Mouse (Mus musculus) common myeloid progenitor, adult 5-6 weeks (primary cell): ENCODE measurements around the gene Ep300. TPM values are rescaled to one million over a fixed set of nuclear protein-coding genes. Genes with fewer than 3 reads are reported as not detected.
"Not testable (repeated sequence)": the region's sequence is repeated elsewhere in the genome, so short reads cannot be mapped to it uniquely, and the experiment has no call there.

Source experiments
- ATAC-seq: replicated peaks from 2 replicates; pipeline ENCODE4 v1.8.0; 2016; ENCODE audit warnings: low read depth, mild to moderate bottlenecking, moderate TSS enrichment, inconsistent platforms; ENCODE audit not compliant: poor library complexity, severe bottlenecking
- total RNA-seq: library from RNA; stranded (forward); fragments of 200-1000, 187-1606 nt; gene quantifications from 2 replicates; pipeline ENCODE4 v1.2.3, GENCODE M21; 2017

The Ep300 gene
- total RNA-seq, 1 experiment from 2014 or later, result 45.9 TPM

- ATAC-seq, result peak; percentile 20; the same call in 1 of the 2 replicates
Observed at GRCm38 (mm10) chr15:81698532-81698931, 113.4 kb downstream of the Ep300 start.

GRCm38 (mm10) chr15:81700161-81700560 is 115.0 kb downstream of the Ep300 start:
- no peak for ATAC-seq

GRCm38 (mm10) chr15:81700601-81701000 is 115.5 kb downstream of the Ep300 start:
- no peak for ATAC-seq

GRCm38 (mm10) chr15:81701350-81701749 is 116.2 kb downstream of the Ep300 start:
- ATAC-seq, result not testable (repeated sequence)

Other genes starting within 250 kb of the Ep300 start
- gene Slc25a17, start 224.5 kb upstream of the Ep300 start, total RNA-seq, result 82.7 and 97.2 TPM in 2 replicates
- gene St13, start 185.3 kb upstream of the Ep300 start, total RNA-seq, result 391 and 469 TPM in 2 replicates
- 16.2 and 25.1 TPM in 2 replicates for gene Xpnpep3, start 185.2 kb upstream of the Ep300 start, total RNA-seq
- gene Dnajb7, start 177.1 kb upstream of the Ep300 start, total RNA-seq, result 0.15 TPM in 1 of 2 replicates, not detected in the other
- 202 and 239 TPM in 2 replicates for gene Rbx1, start 119.1 kb upstream of the Ep300 start, total RNA-seq
- gene L3mbtl2, start 78.5 kb downstream of the Ep300 start, total RNA-seq, result 26.7 and 31.7 TPM in 2 replicates
- not detected in 2 replicates for gene Chadl, start 111.9 kb downstream of the Ep300 start, total RNA-seq
- gene Zc3h7b, start 159.7 kb downstream of the Ep300 start, total RNA-seq, result 27.9 and 31.5 TPM in 2 replicates
- 113 and 121 TPM in 2 replicates for gene Rangap1, start 160.2 kb downstream of the Ep300 start, total RNA-seq
- gene Tef, start 217.1 kb downstream of the Ep300 start, total RNA-seq, result 11.3 and 20.6 TPM in 2 replicates